Mouse (Mus musculus) heart, adult 8-10 months (tissue): Measurements from ENCODE around the gene Hirip3. TPM values are rescaled to one million over a fixed set of nuclear protein-coding genes. Genes with fewer than 3 reads are reported as not detected.
"Not testable (repeated sequence)": the region's sequence is repeated elsewhere in the genome, so short reads cannot be mapped to it uniquely, and the experiment has no call there.

ENCODE experiments used
- DNase-seq: peaks from one replicate; pipeline ENCODE4 v3.0.0; 2022; ENCODE audit warnings: low spot score
- total RNA-seq, 4 experiments: library from RNA; stranded (reverse); gene quantifications; 2 replicates each; pipeline ENCODE4 v1.2.4; 2022

Hirip3 gene
- total RNA-seq, 4 experiments from 2014 or later, result 4.8 to 9.6 (median 6.4) TPM

- no peak for DNase-seq
Measured at GRCm38 (mm10) chr7:126855641-126856040, 6.1 kb upstream of the Hirip3 start.

DNA sequence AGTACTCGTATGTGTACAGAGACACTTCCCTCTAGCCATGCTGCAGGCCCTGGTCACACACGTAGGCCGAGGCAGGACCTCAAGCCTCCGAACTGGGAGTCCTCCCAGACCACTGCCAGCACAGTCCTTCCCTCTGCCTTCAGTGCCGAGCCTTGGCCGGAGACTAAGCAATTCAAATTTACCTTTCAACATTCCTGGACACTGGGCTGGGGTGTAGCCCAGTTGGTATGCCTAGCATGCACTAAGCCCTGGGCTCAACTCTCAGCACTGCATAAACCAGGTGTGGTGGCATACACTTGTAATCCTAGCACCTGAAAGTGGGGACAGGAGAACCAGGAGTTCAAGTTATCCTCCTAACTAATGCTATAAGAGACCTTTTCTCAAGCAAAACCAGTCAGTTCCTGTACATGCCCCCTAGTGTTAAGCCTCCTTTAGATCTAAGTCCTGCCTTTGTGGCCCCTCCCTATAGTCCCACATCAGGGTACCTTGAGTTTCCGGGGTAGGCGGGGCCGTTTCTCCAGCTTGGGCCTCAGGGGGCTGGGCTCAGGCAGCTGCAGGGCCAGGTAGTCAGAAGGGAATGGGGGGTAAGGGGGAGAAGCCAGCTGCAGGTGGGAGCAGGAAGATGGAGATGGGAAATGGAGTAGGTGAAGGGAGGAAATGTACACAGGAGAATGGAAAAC lies 4.9 kb upstream of the Hirip3 start:
- no peak for DNase-seq

GRCm38 (mm10) chr7:126860987-126861386 lies 785 bp upstream of the Hirip3 start:
- no peak for DNase-seq

GRCm38 (mm10) chr7:126862147-126862784 lies 494 bp downstream of the Hirip3 start, which contains the start of gene Ino80e:
Ino80e (minus strand) TSS chr7:126862377.
- peak; percentile 94 for DNase-seq

DNA sequence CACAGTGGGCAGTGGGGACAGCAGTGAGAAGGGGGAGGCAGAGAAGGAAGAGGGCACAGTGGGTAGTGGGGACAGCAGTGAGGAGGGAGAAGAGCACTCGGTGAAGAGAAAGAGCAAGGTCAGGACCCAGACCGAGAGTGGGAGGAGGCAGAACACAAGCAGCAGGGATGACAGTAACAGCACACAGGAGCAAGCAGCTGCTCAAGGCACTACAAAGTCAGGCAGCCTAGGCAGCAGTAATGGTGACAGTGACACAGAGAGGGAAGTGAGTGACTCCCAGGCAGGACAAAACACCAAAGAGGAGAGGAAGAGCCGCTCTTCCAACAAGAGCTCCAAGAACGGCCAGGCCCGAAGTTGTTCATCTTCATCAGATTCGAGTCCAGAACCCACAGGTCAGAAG lies 2.0 kb downstream of the Hirip3 start:
- DNase-seq, result no peak

GRCm38 (mm10) chr7:126867534-126867933 lies 5.8 kb downstream of the Hirip3 start:
- no peak for DNase-seq

DNA sequence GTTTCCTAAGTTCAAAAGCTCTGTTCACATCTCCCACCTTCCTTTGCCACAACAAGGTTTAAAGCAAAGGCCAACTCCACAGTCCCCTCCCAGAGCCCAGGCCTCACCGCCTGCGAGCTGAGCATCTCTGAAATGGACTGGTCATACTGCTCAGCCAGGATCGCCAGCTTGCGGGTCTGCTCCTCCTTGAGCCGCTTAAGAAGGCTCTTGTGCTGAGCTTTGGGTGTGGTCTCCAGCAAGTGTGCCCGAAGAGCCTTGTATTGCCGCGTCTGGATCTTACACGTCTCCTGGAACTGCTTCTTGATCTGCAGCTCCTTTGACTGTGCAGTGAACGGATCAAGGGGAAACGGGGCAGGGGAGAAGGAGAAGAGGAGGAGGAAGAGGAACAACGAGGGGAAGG lies 6.2 kb downstream of the Hirip3 start:
- no peak for DNase-seq

- DNase-seq, result no peak
Measured at GRCm38 (mm10) chr7:126869780-126870519, 8.2 kb downstream of the Hirip3 start.

- no peak for DNase-seq
Measured at GRCm38 (mm10) chr7:126870520-126870891, 8.7 kb downstream of the Hirip3 start.

- DNase-seq, result no peak
Measured at GRCm38 (mm10) chr7:126877239-126877638, 15.5 kb downstream of the Hirip3 start.

DNA sequence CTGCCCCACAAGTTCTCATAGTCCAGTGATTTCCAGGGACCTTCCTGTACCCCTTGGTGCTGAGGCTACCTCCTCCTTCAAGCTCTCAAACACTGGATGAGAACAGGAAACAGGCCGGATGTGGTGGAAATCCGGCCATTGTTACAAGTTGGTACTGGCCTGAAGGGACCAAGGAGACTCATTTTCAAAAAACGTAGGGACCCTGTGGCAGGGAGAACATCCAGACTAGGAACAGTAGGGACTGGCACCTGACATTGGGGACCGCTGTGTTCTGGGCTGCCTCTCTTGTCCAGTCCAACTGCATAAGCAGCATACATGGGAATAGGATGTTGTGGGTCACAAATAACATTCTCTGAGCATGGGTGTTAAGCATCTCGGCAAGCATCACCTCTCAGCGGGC lies 19.3 kb downstream of the Hirip3 start:
- DNase-seq, result peak; percentile 70

- DNase-seq, result no peak
Measured at GRCm38 (mm10) chr7:126883731-126884181, 22.0 kb downstream of the Hirip3 start.

GRCm38 (mm10) chr7:126884286-126885164 lies 22.8 kb downstream of the Hirip3 start, which contains the start of gene Taok2:
Taok2 (minus strand) TSS chr7:126884703.
- peak; percentile 98 for DNase-seq

DNA sequence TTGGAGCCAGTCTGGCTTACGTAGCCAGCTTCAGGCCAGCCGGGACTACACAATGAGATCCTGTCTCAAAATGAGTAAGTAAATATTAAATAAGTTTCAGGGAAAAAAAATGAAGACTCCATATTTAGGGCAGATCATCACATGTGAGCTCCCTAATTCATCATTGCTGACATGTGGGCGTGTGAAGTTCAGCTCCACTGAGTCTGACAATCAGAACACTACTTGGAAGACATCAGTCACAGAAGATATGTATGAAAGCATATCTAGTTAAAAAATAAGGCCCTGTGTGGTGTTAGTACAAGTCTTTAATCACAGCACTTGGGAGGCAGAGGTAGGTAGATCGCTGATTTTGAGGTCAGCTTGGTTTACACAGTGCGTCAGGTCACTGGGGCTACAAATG lies 25.5 kb downstream of the Hirip3 start:
- DNase-seq, result no peak

DNA sequence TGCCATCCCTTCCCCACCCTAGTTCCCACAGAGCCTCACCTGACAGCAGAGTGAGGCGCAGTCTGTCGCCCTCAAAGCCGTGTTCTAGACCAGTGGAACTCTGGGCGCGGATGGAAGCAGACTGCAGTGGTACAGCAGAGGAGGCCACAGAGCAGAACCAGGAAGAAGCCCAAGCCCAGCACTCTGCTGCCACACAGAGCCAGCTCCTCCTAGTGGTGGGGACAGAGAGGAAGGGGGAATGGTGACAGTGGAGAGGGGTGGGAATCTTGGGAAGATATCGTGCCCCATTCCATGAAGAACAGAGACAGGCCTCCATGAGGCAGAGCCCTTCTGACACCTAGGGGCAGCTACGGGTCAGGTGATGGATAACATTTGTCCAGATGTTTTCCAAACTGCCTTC lies 27.1 kb downstream of the Hirip3 start:
- DNase-seq, result no peak

DNA sequence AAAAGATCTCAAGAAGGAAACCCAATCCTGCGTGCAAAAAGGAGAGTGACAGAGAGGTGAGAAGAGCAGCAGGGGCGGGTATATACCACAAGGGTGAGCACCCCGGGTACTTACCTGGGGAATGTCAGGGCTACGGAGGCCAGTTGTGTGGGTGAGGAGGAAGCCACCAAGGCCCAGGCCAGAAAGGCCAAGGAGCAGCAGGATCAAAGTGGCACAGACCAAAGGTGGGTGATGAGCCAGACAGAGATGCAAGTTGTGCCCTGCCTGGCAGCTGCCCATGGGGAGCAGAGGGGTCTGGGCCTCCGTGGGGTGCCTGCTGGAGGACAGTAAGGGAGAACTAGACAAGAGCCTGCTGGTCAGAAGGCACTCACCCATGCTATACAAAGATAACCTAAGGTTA lies 35.1 kb downstream of the Hirip3 start:
- no peak for DNase-seq

DNA sequence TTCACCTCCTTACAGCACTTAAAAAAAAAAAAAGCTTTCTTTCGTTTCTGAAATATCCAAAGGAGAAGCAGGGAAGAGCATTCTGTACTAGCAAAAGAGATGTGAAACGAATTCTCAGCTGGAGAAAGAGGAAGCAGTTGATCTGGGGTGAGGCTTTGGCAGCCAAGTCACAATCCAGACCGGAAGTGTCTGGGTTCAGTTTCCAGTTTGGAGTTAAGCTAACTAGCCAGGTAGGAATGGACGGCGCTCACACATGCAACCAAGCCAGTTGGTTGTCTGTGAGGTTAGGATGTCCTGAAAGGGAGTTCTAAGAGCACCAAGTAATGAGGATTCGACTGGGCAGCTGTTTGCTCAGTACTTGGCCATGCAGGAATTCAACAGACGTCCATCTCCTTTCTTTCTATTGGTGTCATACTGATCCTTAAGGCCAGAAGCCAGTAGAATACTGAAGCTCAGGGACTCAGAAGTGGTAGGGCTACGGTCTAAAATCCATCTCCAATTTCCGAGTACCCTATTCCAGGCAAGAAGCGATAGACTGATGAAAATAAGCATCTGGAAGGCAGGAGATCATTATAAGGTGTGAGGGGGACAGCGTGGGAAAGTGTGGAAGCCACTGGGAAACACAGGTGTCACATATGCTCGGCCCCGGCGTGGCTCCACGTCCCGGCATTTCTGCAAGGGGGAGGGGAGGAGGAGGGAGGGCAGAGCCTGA lies 35.8 kb downstream of the Hirip3 start:
- peak; percentile 77 for DNase-seq

- peak; percentile 96 for DNase-seq
Measured at GRCm38 (mm10) chr7:126898102-126898990, 36.6 kb downstream of the Hirip3 start.

DNA sequence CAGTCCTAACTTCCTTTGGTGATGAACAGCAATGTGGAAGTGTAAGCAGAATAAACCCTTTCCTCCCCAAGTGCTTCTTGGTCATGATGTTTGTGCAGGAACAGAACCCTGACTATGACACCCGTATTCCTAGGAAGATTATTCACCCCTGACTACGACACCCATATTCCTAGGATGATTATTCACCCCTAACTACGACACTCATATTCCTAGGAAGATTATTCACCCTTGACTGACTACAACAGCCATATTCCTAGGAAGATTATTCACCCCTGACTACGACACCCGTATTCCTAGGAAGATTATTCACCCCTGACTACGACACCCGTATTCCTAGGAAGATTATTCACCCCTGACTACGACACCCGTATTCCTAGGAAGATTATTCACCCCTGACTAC lies 38.0 kb downstream of the Hirip3 start:
- not testable (repeated sequence) for DNase-seq

- DNase-seq, result no peak
Measured at GRCm38 (mm10) chr7:126905590-126905989, 43.8 kb downstream of the Hirip3 start.
